8 mouse cellular contexts compared by ENCODE assay signal in the genomic region with DNA sequence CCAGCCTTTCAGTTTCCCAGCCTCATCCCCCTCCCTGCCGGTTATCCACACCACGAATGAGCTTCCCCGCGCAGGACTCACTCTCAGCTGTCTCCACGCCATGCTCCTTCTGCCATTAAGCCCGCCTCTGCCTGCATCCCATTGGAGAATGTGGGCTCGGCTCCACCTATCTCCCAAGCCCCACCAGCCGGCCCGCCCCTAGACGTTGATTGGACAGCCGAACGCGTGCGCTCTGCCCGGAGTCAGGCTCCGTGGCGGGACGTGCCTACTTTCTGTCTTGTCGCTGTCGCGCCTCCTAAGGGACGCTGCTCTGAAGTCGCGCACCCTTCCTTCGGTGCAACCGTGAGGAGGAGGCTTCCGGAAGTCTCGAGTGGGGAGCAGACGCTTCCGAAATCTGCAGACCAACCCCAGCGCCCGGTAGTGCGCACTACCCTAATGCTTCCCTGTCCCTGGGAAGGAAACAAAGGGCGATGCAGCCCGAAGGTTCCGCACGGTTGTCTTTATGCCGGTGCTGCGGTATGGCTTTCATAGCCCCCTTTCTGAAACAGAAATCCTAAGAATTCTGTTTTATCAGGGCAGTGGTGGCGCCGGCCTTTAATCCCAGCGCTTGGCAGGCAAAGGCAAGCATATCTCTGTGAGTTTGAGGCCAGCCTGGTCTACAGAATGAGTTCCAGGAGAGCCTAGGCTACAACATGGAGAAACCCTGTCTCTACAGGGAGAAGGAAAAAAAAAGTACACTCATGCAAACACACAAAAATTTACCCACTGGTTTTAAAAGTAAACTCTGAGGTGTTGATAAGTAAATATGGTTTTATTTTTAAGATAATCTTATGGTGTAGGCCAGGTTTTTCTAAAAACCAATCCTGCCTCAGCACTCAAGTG. TPM values are rescaled to one million over a fixed set of nuclear protein-coding genes. Genes with fewer than 3 reads are reported as not detected.
DNase-seq lines count a peak whose midpoint lies in the region; ATAC-seq and TF ChIP-seq lines count a peak whose summit lies in the region.

Gene Dhodh, minus strand, starts transcription at position 403 of the 882 bp plus-strand sequence.

- TF ChIP-seq CTCF in liver, embryonic 14.5 days (IDR thresholded peaks at IDR 0.05; ENCODE audit: low read depth) = peak; percentile 46; the same call in 1 of the 2 replicates
- peak; percentile 45 for TF ChIP-seq CTCF in stomach, postnatal 0 days (IDR thresholded peaks at IDR 0.05; ENCODE audit: low read depth)

- no peaks in the 10 kb centered on the region for H3K27me3 ChIP-seq in forebrain, embryonic 10.5 days (ENCODE audit: poor library complexity, severe bottlenecking)
- no peaks in the 10 kb centered on the region for H3K27me3 ChIP-seq in heart, embryonic 15.5 days
- no peaks in the 10 kb centered on the region for H3K27me3 ChIP-seq in liver, embryonic 14.5 days (ENCODE audit: control insufficient read depth, insufficient read depth, low read length)
- H3K27me3 ChIP-seq in neural tube, embryonic 11.5 days (ENCODE audit: control insufficient read depth, insufficient read depth, low read length) = no peaks in the 10 kb centered on the region
- no peaks in the 10 kb centered on the region for H3K27me3 ChIP-seq in stomach, postnatal 0 days (ENCODE audit: control insufficient read depth, insufficient read depth, low read length)

- peak within 1 kb of the TSS; percentile 85 for H3K4me2 ChIP-seq in heart, embryonic 15.5 days
- peak within 1 kb of the TSS; percentile 97 for H3K4me2 ChIP-seq in liver, embryonic 14.5 days (ENCODE audit: low read depth)
- peak within 1 kb of the TSS; percentile 50 for H3K4me2 ChIP-seq in neural tube, embryonic 11.5 days (ENCODE audit: low read depth)
- H3K4me2 ChIP-seq in stomach, postnatal 0 days (replicated peaks; ENCODE audit: low read depth) = peak within 1 kb of the TSS; percentile 80

- peak within 1 kb of the TSS; percentile 95 for H3K27ac ChIP-seq in forebrain, embryonic 10.5 days
- peak within 1 kb of the TSS; percentile 97 for H3K27ac ChIP-seq in heart, embryonic 15.5 days
- peak within 1 kb of the TSS; percentile 93 for H3K27ac ChIP-seq in liver, embryonic 14.5 days
- peak within 1 kb of the TSS; percentile 84 for H3K27ac ChIP-seq in neural tube, embryonic 11.5 days (ENCODE audit: low read depth, low read length)
- H3K27ac ChIP-seq in stomach, postnatal 0 days (replicated peaks) = peak within 1 kb of the TSS; percentile 98

- peak within 1 kb of the TSS; percentile 70 for H3K4me3 ChIP-seq in forebrain, embryonic 10.5 days
- H3K4me3 ChIP-seq in heart, embryonic 15.5 days = peak within 1 kb of the TSS; percentile 66
- H3K4me3 ChIP-seq in liver, embryonic 14.5 days (ENCODE audit: insufficient read depth in 1 of 2, low read depth in 2 of 2, low read length in 2 of 2) = peak within 1 kb of the TSS; percentile 65 to 71
- H3K4me3 ChIP-seq in neural tube, embryonic 11.5 days (ENCODE audit: low read depth, low read length) = peak within 1 kb of the TSS; percentile 36
- peak within 1 kb of the TSS; percentile 68 for H3K4me3 ChIP-seq in stomach, postnatal 0 days (ENCODE audit: low read depth, low read length)

- no peaks in the 10 kb centered on the region for H3K9me3 ChIP-seq in forebrain, embryonic 10.5 days
- no peaks in the 10 kb centered on the region for H3K9me3 ChIP-seq in heart, embryonic 15.5 days (replicated peaks)
- no peaks in the 10 kb centered on the region for H3K9me3 ChIP-seq in liver, embryonic 14.5 days (ENCODE audit: control insufficient read depth, low read length)
- H3K9me3 ChIP-seq in neural tube, embryonic 11.5 days (ENCODE audit: control insufficient read depth, low read length) = no peaks in the 10 kb centered on the region
- H3K9me3 ChIP-seq in stomach, postnatal 0 days (ENCODE audit: control insufficient read depth, low read length) = no peaks in the 10 kb centered on the region

- peak; percentile 98 for ATAC-seq in heart, embryonic 15.5 days (replicated peaks; ENCODE audit: insufficient number of reproducible peaks, insufficient read depth, low FRiP score, low read depth)
- ATAC-seq in liver, embryonic 14.5 days (ENCODE audit: insufficient read depth) = peak; percentile 98
- ATAC-seq in neural tube, embryonic 11.5 days (ENCODE audit: insufficient read depth, low FRiP score, low TSS enrichment) = peak; percentile 99
- peak; percentile 98 for ATAC-seq in stomach, postnatal 0 days (ENCODE audit: low FRiP score, low TSS enrichment)

- peaks cover 23% of the 10 kb centered on the region for H3K36me3 ChIP-seq in forebrain, embryonic 10.5 days (replicated peaks)
- H3K36me3 ChIP-seq in heart, embryonic 15.5 days = peaks cover 9% of the 10 kb centered on the region; the same call in 1 of the 2 replicates
- H3K36me3 ChIP-seq in liver, embryonic 14.5 days (replicated peaks; ENCODE audit: control insufficient read depth, insufficient read depth, low read depth) = no peaks in the 10 kb centered on the region
- H3K36me3 ChIP-seq in neural tube, embryonic 11.5 days (ENCODE audit: control insufficient read depth, insufficient read depth, low read length) = no peaks in the 10 kb centered on the region
- H3K36me3 ChIP-seq in stomach, postnatal 0 days (ENCODE audit: control insufficient read depth, insufficient read depth, low read length) = no peaks in the 10 kb centered on the region

- WGBS in forebrain, embryonic 10.5 days = under 1% methylated on average over 42 of the region's 42 CpGs
- under 1% methylated on average over 42 of the region's 42 CpGs for WGBS in heart, embryonic 15.5 days
- WGBS in liver, embryonic 14.5 days (ENCODE audit: insufficient replicate concordance) = under 1% methylated on average over 42 of the region's 42 CpGs
- under 1% methylated on average over 42 of the region's 42 CpGs for WGBS in neural tube, embryonic 11.5 days
- under 1% methylated on average over 42 of the region's 42 CpGs for WGBS in stomach, postnatal 0 days

- TF ChIP-seq EP300 in liver, embryonic 14.5 days (IDR thresholded peaks at IDR 0.05; ENCODE audit: low read depth) = 0 out of 2 replicates have a peak, but pooled peaks have one; percentile 5
- TF ChIP-seq EP300 in stomach, postnatal 0 days (optimal IDR thresholded peaks at IDR 0.05) = no peak

- DNase-seq in CD8-positive naive resting alpha-beta T cell, adult 2 months (ENCODE audit: low read depth in 2 of 2, low spot score in 2 of 2) = peak; percentile 95 to 96
- peak; percentile 91 for DNase-seq in c-Kit-positive CD71-negative TER-119-negative erythroid progenitor cells, embryonic 14.5 days (ENCODE audit: low read depth)
- DNase-seq in forebrain, embryonic 10.5 days (ENCODE audit: extremely low spot score, low spot score) = peak; percentile 96
- DNase-seq in kidney, postnatal 25 days = peak; percentile 97 to 99
- peak; percentile 92 to 94 (median 92) for DNase-seq in liver, embryonic 14.5 days (ENCODE audit: low read depth in 3 of 3, low spot score in 3 of 3)
- peak; percentile 96 for DNase-seq in neural tube, embryonic 11.5 days (ENCODE audit: low spot score)
- DNase-seq in stomach, postnatal 0 days (ENCODE audit: low spot score) = peak; percentile 96

- peaks cover 23% of the 10 kb centered on the region for H3K4me1 ChIP-seq in forebrain, embryonic 10.5 days
- peaks cover 11% of the 10 kb centered on the region for H3K4me1 ChIP-seq in heart, embryonic 15.5 days (replicated peaks)
- peaks cover 11 to 12% of the 10 kb centered on the region in 2 experiments for H3K4me1 ChIP-seq in liver, embryonic 14.5 days (replicated peaks; ENCODE audit: control insufficient read depth in 2 of 2, insufficient read depth in 2 of 2, low read length in 1 of 2)
- H3K4me1 ChIP-seq in neural tube, embryonic 11.5 days (ENCODE audit: control insufficient read depth, insufficient read depth, low read length) = peaks cover 8% of the 10 kb centered on the region; the same call in 1 of the 2 replicates
- 0 out of 2 replicates have a peak, but pooled peaks cover 2% of the 10 kb centered on the region for H3K4me1 ChIP-seq in stomach, postnatal 0 days (replicated peaks; ENCODE audit: control insufficient read depth, insufficient read depth)

- peak within 1 kb of the TSS; percentile 77 for H3K9ac ChIP-seq in heart, embryonic 15.5 days
- H3K9ac ChIP-seq in liver, embryonic 14.5 days (replicated peaks) = peak within 1 kb of the TSS; percentile 84
- H3K9ac ChIP-seq in neural tube, embryonic 11.5 days (ENCODE audit: low read length) = peak within 1 kb of the TSS; percentile 57
- H3K9ac ChIP-seq in stomach, postnatal 0 days (ENCODE audit: low read length) = peak within 1 kb of the TSS; percentile 70

RNA-seq across cellular contexts. Expression of gene Dhodh, which starts in this region (rescaled TPM):
- 55.4 and 58.7 TPM in 2 replicates for polyA plus RNA-seq in forebrain, embryonic 10.5 days (2016; fragmentation: Nextera tagmentation; extraction: Ambion mirVana)
- polyA plus RNA-seq in heart, embryonic 15.5 days (2015; fragmentation: Nextera tagmentation; extraction: Ambion mirVana) = 33.7 and 39.7 TPM in 2 replicates
- 12.5 and 14.8 TPM in 2 replicates for polyA plus RNA-seq in liver, embryonic 14.5 days (2012; rRNA removed)
- 15.3 and 19.0 TPM in 2 replicates for polyA plus RNA-seq in liver, embryonic 14.5 days (2014; fragmentation: Nextera tagmentation; extraction: Ambion mirVana)
- 40.1 and 45.9 TPM in 2 replicates for polyA plus RNA-seq in neural tube, embryonic 11.5 days (2014; fragmentation: Nextera tagmentation; extraction: Ambion mirVana)
- 19.9 and 20.5 TPM in 2 replicates for polyA plus RNA-seq in stomach, postnatal 0 days (2015; fragmentation: Nextera tagmentation; extraction: Ambion mirVana)

Comparison
In these comparisons a context has a peak if more than half of its experiments do, and no peak if none do; other contexts are left out.
1. Peak in every context shown above with its lines: DNase-seq, ATAC-seq, H3K4me3 ChIP-seq and H3K27ac ChIP-seq.